Mouse (Mus musculus) c-Kit-positive CD71-negative TER-119-negative erythroid progenitor cells, embryonic 14.5 days (primary cell): ENCODE data around the gene Fastkd1.
"Not testable (repeated sequence)": the region's sequence is repeated elsewhere in the genome, so short reads cannot be mapped to it uniquely, and the experiment has no call there.

Experiments
- DNase-seq: peaks from one replicate; pipeline ENCODE4 v3.0.0-alpha.2; 2013; ENCODE audit warnings: low read depth

The Fastkd1 gene

DNA sequence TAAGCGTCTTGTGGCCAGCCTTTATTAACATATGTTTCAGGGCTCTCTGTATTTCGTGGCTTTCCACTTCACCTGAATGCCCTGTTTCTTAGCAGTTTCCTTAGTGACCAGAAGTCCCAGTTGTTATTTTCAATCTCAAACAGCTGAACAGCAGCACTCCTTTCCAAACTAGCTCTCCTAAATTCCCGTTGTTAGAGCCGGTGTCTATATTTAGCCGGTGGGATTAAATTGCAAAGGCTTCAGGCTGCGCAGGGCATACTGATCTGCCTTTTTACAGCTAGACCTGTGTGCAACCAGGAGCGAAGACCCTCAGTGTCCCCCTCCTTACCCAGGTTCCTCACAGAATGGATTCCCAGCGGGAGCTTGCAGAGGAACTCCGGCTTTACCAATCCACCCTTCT, 43.5 kb downstream of the Fastkd1 start, which contains the start of gene Klhl41:
TSS of gene Klhl41 (plus strand) at position 268 of the 400 bp plus-strand sequence.
- DNase-seq = no peak

DNA sequence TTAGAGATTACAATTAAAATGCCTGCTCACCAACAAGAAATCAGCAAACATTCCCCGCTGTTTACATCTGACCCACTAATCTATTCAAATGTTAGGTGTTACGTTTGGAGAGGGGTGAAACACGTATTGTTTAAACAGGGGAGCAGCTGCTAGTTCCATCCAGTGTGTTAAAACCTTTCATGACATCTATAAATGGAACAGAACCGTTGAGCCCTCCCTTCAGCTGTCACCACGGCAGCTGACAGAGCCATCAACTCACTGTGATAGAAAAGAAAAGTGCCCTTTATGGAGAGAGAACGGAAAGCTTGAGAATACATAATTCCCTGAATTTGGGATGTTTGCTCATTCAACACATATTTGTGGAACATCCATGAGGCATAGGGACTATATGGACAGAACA, 44.9 kb downstream of the Fastkd1 start:
- DNase-seq = no peak

DNA sequence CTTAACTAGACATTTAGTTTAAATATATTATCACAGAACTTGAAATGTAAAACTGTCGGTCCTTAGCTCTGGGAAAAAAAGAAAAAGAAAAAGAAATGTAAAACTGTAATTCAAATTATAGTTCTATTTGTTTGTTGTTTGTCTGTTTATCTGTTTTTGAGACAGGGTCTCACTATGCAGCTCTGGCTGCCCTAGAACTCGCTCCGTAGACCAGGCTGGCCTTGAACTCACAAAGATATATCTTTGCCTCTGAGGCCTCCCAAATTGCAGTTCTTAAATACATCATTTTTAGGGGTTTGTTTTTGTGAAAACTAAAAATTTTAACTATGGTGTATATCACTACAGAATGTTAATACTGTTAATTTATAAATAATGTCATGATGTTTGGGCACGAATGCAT, 45.7 kb downstream of the Fastkd1 start:
- no peak for DNase-seq

DNA sequence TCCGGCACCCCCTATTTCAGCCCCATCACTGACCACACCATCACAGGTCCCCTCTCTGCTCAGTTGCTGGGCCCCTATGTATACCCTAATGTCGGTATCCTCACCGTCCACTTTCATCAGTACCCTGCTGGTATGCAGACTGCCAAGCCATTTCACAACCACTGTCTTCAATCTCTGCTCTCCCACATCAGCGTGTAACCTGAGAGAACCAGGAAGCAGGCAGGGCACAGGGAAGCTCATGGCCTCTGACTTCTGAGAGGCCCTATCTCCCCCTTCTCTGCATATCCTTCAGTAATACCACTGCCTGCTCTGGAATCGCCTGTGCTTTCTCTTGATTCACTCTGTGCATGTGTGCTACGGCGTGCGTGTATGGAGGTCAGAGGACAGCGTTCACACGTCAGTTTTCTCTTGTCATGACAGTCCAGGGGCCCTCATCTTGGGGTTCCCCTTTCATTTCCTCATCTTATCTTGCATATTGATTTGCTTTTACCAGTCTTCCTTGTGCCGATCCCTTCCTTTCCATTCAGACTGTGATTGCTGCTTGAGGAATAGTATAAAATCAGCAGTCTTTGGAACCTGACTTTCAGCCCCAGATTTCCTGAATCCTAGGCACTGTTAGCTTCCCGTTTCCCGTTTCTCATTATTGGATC, 49.4 kb downstream of the Fastkd1 start:
- no peak for DNase-seq

DNA sequence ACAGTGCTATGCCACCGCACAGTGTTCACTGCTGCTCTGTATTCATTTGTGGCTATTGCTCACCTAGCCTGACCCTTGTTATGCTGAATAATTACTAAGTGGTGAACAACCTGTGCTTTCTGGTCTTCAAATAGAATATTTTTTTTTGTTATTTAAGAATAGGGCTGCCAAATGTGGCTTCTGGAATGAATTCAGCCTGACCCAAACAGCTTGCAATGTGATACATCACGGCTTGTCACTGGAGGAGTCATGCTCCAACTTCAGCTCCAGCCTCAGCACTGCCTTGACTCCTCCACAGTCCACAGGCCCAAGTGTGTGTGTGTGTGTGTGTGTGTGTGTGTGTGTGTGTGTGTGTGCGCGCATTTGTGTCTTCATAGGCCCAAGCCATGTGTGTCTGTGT, 54.0 kb downstream of the Fastkd1 start:
- no peak for DNase-seq

DNA sequence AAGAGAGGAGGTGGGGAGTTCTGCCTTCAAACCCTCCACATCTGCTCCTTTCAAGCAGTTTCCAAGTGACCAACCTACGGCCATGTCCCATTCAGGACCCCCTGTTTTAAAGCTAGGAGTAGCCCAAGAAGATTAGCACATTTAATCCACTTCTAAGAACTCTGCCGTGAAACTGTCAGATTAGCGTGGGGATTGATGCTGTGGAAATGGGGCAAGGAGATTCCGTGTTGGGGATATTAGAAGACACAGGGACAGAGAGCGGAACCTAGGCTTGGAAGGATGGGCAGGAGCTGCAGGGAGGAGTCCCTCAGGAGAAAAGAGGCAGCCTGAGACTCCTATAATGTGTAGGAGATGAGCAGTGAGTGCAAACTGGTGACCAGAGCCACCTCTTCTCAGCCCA, 63.6 kb downstream of the Fastkd1 start:
- no peak for DNase-seq

DNA sequence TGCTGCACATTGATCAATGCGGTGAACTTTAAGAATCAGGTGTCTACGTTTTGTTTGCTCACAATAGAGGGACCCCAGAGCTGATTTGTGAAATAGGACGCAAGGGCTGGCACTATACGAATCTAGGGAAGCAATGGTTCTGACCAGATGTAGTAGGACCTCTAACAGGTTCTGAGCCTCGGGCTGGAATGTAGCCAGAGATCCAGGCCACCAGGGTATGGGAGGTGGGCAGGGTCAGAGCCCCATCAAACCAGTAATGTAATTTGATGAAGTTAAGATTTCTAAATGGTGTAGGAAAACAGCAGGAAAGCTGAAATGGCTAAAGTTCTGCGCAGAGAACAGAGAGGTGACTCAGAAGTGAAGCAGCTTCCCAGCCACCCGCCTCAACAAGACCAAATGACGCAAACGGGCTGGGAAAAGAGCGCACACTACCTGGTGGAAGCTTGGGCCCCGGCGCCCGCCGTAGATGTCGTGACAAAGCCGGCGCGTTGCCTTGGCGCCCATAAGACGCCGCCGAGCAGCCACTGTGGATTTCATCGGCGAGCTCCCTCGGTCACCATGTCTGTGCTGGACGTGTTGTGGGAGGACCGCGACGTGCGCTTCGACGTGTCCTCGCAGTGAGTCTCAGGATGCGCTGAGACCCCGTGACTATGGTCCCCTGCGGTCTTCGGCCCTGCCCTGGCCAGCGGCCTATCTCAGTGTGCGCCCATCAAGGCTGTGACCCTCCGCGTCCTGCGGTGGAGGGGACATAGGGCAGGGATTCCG, 66.4 kb downstream of the Fastkd1 start, which contains the start of gene Bbs5:
TSS of gene Bbs5 (plus strand) at position 446 of the 765 bp plus-strand sequence.
- peak; percentile 71 for DNase-seq

DNA sequence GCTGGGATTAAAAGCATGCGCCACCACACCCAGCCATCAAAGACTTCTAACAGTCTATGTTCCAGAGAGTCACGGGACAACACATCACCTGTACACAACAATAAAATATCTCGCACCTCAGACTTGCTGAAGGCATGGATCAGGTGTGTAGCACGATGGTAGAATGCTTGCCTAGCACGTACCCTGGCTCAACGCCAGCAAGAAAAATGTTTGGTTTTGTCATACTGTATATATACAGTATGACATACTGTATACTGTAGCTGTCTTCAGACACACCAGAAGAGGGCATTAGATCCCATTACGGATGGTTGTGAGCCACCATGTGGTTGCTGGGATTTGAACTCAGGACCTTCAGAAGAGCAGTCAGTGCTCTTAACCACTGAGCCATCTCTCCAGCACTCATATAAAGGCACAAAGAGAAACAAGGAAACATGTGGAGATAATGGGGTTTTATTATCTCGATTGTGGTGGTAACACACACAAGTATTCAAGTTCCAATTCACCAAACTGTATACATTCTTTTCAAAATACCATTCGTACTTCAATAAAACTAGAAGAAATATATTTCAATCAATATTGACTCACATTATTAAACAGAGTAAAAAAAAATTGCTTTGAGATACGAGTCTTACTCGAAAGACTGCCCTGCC, 68.2 kb downstream of the Fastkd1 start:
- DNase-seq = no peak

DNA sequence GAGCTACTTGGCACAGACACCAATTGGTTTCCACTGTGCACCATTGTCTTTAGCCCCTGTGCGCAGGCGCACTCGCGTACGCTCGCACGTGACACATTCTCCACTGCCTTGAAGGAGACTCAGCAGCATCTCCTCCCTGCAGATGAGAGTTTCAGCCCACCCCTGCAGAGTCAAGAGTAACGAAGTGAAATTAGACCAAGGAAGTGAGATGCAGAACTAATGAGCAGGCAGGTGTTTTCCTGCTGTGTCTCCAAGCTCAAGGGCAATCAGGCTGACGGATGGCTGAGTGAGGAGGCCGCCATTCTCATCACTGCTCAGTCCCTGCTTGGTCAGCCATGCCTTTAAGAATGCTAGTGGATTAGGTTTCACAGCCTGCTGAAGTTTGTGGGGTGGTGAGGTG, 73.2 kb downstream of the Fastkd1 start:
- DNase-seq = no peak

DNA sequence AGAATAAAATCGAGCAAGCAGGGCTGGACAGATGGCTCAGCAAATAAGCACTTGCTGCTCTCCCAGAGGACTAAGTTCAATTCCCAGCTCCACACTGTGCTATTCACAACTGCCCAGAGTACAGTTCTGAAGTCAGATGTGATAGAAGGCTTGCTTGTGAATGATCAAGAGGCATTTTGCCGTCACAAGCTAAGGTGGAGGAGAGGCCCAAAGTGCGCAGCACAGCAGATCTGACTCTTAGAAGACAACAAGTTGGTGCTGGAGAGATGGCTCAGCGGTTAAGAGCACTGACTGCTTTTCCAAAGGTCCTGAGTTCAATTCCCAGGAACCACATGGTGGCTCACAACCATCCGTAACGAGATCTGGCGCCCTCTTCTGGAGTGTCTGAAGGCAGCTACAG, 75.3 kb downstream of the Fastkd1 start:
- DNase-seq = not testable (repeated sequence)
